Mouse (Mus musculus) T-helper 2 cell (primary cell): Measurements from ENCODE around the gene Cnn2.
"Not testable (repeated sequence)": the region's sequence is repeated elsewhere in the genome, so short reads cannot be mapped to it uniquely, and the experiment has no call there.

Source experiments
- in situ Hi-C: fragments of 300-600 bp; cut with MboI, MseI; formaldehyde crosslinking; loops from one replicate; pipeline ENCODE4 v1.15.1; 2025; ENCODE audit warnings: high pct_unique_total_duplicates

Gene Cnn2

DNA sequence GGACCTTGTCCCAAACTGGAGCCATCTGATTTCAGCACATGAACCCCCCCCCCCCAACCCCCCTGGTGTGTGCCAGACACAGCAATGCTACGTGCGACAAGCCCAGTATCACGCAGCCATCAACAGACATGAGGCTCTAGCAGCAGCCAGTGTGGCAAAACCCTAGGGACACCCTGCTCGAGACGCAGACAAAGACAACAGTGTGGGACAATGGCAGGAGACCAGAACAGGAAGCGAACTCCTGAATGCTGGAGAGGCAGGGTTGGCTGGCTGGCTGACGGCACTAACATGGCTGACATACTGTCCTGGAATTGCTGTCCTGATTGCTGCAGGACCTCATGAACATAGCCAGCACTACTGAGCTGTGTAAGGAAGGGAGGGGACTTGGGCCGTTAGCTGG lies 46.8 kb downstream of the Cnn2 start:
- in situ Hi-C loops, result no loop called here

DNA sequence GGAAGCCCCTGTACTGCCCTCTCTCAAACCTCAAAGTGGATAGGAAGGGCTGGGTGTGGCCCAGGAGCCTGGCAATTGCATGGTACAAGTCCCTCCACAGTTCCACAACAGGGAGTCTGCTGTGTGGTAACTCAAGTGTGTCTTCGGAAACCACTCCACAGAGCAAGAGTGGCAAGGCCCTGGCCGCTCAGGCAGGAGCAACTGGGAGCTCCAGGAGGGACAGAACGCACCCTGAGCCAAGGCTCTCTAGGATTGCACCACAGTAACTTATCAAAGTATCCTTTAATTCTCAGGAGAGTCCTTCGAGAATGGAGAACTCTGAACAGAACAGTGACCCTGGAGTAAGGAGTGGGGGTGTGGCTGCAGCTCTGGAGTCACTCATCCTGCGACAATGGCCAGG lies 47.3 kb downstream of the Cnn2 start:
- in situ Hi-C loops, result no loop called here

DNA sequence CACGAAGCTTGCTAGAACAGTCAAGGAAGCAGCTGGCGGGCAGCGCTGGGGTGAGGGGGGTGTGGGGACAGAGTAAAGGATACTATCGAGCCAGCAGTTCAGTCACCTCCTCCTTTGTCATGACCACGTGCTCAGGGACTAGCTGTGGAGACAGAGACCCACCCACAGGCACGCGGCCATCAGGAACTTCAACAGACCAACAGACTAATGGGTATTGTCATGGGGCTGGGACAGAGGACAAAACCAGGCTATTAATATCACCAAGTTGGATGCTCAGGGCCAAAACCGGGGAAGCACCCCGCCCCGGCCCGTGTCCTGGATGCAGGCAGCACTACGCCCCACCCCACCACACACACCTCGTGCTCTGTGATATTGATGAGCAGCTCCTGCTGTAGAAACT lies 48.4 kb downstream of the Cnn2 start:
- in situ Hi-C loops, result no loop called here

DNA sequence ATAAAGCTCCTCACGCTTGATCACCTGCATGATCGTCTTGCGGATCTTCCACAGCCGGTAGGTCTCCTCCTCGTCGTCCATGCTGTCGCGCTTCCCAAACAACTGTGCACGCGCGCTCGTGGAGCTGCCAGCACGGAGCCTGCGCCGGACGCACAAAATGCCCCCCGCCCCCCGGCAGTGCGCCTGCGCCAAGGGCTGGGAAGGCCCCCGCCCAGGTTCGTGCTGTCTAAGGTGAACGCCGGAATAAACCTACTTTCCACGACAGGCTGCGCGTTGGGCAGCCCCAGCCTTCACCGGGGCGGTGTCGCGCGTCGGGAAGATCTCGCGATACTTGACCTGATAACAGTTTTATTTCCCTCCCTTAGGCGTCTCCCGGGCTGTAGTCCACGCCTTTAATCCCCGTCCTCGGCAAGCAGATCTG lies 51.2 kb downstream of the Cnn2 start, which contains the start of gene Polr2e:
Gene Polr2e (minus strand): TSS at position 237 of the 421 bp plus-strand sequence.
- in situ Hi-C loops, result no loop called here

DNA sequence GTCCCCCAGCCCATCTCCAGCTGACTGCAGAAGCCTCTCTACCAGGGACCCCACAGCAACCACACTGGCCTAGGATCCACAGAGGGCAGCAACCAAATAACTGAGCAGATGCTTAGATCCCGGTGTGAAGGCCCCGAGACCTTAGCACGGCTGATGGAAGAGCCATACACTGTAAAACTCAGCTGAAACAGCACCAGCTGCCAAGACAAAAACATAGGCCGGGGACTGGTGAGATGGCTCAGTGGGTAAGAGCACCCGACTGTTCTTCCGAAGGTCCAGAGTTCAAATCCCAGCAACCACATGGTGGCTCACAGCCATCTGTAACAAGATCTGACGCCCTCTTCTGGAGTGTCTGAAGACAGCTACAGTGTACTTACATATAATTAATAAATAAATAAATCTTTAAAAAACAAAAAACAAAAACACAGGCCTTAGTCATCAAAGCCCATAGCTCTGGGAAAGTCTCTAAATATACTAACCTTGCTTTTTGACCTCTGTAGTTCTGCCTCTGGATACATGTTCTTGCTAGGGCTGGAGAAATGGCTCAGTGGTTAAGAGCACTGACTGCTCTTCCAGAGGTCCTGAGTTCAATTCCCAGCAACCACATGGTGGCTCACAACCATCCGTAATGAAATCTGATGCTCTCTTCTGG lies 53.2 kb downstream of the Cnn2 start:
- in situ Hi-C loops, result not testable (repeated sequence)

DNA sequence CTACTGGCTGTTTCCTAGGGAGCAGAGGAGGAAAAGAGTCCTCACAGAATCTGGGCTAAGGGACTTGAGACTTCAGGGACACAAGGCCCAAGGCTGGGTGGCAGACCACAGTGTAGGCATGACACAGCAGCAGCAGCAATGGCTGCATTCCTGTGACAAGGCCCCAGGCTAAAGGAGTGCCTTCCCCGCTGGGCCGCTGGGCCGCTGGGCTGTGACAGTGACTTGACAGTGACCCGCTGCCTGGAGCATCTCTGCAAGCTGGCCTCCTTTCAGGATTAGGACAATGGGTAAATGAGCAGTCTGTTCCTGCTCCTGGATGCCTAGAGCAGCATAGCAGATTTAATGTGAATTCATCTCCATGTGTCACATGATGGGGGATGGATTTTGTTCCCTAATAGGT lies 55.7 kb downstream of the Cnn2 start:
- in situ Hi-C loops, result no loop called here

DNA sequence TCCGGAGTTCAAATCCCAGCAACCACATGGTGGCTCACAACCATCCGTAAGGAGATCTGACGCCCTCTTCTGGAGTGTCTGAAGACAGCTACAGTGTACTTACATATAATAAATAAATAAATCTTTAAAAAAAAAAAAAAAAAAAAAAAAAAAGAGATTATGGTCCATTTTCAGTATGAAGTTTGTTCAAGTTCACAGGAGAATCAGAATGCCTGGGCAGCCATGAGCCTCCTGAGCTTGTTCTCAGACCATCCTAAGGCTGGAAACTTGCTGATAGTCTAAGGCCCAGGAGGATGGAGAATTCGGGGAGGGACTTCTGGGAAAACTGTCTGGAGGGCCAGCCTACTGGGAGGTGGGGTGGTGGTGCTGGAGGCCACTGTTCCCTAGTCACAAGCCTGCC lies 57.0 kb downstream of the Cnn2 start:
- in situ Hi-C loops, result not testable (repeated sequence)
